Mouse (Mus musculus): Measurements from ENCODE around the gene Kif3c. TPM values are rescaled to one million over a fixed set of nuclear protein-coding genes. Genes with fewer than 3 reads are reported as not detected.

Kif3c gene
- total RNA-seq, 2 experiments from 2014 or later, result 174 to 177 TPM

Other genes with a start within 250 kb of the Kif3c start
- 100 to 1,000 TPM; 164 to 173 TPM for gene Rab10, start 55.2 kb upstream of the Kif3c start, total RNA-seq (2021)
- 10 to 100 TPM; 26.2 to 27.9 TPM for gene Asxl2, start 61.7 kb downstream of the Kif3c start, total RNA-seq (2021)
- 100 to 1,000 TPM; 114 to 118 TPM for gene Dtnb, start 207.2 kb downstream of the Kif3c start, total RNA-seq (2021)

Data from layer of hippocampus, postnatal 25 days (tissue).